Mouse (Mus musculus) left cerebral cortex, postnatal 14 days (tissue): ENCODE data around the gene Maml2. TPM values are rescaled to one million over a fixed set of nuclear protein-coding genes. Genes with fewer than 3 reads are reported as not detected.

ENCODE experiments used
- DNase-seq, 2 experiments: peaks; one replicate each; pipeline ENCODE4 v3.0.0; 2021 to 2022; ENCODE audit warnings: low spot score in 2 of 2, mixed read lengths in 1 of 2
- intact Hi-C: fragments of 180-260 bp; cut with DNase I; formaldehyde crosslinking; loops from one replicate; pipeline ENCODE4 v1.15.1; 2025
- total RNA-seq, 2 experiments: library from RNA; stranded (reverse); gene quantifications; 2 replicates each; pipeline ENCODE4 v1.2.3; 2021

Gene Maml2
- total RNA-seq, 2 experiments from 2014 or later, result 6.6 to 7.1 TPM

DNA sequence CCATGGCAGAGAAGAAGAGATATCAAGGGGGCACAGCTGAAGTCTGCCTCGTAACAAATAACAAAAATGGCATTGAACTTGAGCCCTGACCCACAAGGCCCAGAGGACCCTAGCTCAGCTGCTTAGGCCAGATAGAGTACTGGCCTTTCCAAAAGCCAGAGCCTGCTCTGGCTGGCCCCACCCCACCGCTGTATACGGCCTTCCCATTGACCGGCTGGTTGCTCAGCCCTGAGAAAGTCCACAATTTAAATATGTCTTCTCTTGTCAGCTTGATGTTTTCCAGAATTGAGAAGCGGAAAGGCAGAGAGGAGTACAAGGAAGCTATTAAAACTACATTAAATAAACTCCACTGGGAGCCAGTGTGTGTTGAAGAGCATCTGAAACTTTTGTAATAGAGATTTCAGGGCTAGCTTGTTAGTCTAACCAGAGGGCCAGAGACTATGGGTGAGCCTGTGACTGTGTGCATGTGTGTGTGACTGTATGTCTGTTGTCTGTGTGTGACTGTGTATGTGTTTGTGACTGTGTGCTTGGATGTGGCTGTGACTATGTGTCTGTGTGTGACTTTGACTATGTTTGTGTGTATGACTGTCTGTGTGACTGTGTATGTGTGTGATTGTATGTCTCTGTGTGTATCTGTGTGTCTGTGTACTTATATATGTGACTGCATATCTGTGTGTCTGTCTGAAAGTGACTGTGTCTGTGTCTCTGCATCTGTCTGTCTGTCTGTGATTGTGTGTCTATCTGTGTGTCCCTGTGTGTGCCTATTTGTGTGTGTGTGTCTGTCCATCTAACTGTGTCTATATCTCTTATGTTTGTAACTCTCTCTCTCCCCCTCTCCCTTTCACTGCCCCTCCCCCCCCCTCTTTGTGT, 185.7 kb downstream of the Maml2 start:
- DNase-seq, result no peak
- intact Hi-C loops, result no loop called here

DNA sequence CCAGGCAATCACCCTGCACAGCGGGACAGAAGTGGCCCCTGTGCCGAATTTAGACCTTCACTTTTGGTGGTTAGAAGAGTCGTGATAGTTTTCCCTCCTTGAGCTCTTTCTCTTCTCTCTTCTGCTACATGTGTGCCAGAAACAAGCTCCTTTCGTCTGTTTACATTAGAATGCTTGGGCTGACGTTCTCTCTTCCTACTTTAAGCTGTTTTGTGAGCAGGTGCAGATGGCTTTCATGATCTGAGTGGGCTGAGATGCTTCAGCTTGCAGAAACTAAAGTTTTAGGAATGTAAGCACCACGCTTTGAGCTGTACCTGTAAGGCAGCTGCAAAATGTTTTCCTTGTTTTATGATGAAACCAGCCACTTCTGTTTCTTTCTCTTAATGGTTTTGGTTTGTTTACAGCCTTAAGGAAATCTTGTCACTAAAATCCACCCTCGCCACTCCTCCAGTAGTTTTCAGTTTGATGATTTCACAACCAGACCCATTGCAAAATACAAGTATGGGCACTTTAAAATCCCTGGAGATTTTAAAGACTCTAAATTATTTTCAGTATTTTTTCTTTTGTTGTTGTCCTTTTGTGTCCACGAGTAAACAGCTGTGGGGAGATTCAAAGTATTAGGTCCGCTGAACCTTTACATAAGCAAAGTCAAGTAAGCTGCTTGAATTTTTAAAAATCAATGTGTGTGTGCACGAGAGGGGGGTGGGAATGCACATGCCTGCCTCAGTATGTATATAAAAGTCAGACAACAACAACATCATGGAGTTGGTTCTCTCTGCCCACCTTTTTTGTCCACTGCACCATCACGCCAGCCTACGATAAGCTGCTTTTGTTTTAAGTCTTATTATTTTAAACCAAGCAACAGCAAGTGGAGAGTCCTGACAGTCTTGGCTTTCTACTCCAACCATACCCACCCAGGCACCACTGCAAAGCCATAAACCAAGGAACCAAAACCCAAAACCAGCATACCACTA, 186.8 kb downstream of the Maml2 start:
- intact Hi-C loops, result no loop called here
- peak in 1 of 2 experiments; percentile 14 for DNase-seq

DNA sequence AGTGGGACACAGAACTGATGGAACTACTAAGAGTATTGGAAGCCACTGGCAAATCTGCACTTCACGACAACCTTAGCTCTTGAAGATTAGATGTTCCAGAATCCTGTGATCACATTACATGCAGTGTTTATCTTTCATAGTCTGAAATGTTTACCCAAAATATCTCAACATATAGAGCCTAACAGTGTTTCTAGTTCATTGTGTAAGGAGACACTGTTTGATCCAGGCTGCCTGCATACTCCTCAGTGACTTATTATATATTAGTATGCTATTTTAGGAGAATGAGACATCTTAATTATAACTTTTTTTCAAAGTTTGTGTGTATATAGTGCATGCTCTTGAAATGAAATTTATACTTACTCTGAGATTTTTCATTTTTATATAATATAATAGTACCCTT, 188.2 kb downstream of the Maml2 start:
- no peak for DNase-seq

DNA sequence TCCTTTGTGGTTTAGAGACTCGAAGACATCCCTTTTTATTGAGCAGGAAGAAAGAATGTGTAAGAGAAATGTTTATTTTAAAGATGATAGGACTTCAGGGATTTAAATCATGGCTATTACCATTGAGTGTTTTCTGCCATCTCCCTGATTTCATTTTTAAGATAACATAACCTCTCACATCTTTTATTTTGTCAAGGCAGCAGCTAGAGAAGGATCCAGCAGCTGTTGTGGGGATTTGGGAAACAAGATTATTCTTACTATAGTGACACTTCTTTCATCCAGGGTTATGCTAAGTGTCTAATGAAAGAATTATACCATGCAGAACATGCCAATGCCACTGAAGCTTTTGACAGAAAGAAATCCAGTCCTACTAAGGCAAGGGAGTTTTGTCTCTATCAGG, 193.3 kb downstream of the Maml2 start:
- intact Hi-C loops, result no loop called here
- DNase-seq, result no peak

More for the DNA sequence above, 188.2 kb downstream of the Maml2 start:
- intact Hi-C loops, result no loop called here

DNA sequence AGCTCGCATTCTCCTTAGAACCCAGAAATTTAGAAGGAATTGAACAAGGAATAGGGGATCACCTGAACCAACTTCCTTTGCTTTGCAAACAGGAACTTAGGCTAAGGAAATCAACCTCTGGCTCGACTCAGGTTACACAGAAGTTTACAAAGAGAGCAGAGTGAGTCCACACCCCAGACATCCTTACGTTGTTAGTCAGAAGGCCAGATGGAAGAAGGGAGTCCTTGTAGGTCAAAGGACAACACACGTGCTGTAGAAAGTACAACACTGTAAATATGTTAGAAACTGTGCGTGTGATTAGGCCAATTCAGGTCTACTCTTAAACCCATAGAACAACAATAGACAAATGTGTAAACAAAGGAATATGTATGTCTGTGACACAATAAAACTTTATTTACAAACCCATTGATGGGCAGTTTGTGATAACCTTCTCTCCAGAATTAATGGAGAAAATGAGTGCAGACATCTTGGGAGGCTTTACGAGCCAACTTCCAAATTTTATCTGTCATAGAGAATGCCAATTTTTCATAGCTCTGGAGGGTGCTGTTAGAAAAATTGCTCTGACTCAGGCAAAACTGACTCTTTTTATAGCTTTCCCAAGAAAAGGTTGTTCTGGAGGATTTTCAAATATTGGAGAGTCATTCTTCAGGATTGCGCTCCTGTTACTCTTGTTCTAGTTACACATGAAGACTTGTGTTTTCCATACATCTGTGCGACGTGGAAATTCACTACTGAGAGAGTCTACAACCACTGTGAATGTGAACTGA, 194.3 kb downstream of the Maml2 start:
- intact Hi-C loops, result no loop called here
- DNase-seq, result peak in 1 of 2 experiments; percentile 28

DNA sequence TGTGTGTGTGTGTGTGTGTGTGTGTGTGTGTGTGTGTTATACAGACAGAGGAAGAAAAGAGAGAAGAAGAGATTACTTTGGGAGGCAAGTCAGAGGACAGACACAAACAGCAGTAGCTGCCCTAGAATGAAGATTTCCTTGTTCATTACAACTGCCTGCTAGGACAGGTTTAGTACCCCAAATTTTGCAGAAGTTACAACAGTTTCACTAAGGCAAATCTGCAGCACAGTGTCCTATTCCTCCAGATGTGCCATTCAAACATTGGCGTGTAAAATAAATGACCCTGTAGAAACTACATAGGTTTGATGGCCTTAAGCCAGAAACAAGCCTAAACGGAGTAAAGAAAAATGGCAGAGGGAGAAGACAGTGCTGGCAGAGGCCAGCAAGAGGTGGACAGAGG, 195.1 kb downstream of the Maml2 start:
- DNase-seq, result no peak
- intact Hi-C loops, result no loop called here

DNA sequence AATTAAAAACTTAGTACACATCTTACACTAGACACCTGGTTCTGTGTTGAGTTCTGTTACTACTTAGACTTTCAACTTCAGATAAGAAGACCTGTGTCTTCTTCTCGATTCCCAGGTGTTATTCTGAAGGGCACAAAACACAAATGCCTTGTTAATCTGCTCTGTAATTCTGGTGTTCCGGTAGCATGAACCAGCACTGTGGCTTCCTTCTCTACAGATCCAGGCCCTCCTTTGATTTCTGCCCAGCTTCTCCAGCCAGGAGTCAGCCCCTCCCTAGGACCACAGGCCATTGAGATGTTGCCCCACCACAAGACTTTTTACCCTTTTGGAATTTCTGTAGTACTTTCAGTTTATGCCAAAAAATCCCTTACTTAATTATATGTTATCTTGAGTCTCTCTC, 196.0 kb downstream of the Maml2 start:
- DNase-seq, result no peak
- intact Hi-C loops, result no loop called here

DNA sequence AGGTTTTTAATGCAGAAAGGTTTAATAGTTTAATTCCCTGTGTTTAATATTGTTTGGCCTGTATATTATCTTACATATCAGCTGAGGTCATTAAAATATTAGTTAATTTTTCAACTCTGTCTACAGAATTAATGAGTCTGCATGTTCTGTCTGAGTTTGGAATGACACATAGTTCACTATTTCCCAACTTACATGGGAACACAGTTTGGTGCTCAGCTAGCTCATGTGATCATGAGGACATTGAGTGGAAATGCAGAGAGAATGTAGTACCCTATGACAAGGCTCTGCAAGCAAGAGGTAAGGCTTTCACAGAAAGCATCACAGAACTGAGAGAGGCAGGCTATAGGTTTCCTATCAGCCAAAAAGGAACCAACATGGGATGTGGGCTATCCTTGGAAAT, 197.8 kb downstream of the Maml2 start:
- intact Hi-C loops, result no loop called here
- no peak for DNase-seq

DNA sequence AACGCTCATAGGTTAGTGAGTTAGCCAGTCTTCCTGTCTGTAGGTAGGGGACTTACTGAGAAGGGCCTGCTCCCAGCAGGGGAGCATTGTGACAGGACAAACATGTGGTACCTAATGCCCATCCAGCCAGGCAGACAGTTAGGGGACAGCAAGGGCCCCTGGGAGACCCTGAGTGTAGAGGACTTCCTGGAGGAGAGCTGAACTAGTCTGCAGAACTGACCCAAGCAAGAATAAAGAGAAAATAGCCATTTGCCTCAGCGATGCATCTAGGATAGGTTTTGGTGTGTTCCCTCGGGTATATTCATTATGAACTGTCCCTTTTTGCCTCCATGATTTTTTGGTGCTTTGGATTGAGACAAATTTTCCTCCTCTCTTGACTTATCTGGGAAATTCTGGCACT, 199.3 kb downstream of the Maml2 start:
- intact Hi-C loops, result no loop called here
- no peak for DNase-seq

DNA sequence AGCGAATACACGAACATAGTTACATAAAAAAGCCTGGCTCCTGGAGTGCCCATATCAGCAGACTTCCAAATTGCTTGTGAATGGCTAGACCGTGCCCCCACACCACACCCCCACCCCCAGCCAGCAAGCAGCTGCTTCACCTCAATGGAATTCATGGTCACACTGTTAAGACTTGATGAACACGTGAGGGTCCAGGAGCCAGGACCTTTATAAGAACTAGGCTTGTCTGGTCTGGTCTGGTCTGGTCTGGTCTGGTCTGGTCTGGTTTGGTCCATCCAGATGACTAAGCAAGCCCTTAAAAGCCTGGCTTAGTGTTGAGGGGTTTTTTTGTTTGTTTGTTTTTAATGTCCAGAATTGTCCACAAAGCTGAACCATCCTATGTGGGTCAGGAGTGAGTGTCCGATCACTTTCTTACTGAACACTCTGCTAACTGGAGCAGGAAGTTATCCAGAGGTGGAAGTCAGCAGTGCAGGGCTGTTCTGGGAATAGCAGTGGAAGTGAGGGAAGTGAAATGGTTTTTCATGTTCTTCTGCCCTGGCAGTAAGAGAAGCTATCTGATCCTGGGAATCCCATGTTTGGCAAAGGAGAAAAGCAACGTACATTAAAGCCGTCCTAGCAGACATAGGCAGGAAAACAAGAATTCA, 200.1 kb downstream of the Maml2 start:
- intact Hi-C loops, result no loop called here
- no peak for DNase-seq

DNA sequence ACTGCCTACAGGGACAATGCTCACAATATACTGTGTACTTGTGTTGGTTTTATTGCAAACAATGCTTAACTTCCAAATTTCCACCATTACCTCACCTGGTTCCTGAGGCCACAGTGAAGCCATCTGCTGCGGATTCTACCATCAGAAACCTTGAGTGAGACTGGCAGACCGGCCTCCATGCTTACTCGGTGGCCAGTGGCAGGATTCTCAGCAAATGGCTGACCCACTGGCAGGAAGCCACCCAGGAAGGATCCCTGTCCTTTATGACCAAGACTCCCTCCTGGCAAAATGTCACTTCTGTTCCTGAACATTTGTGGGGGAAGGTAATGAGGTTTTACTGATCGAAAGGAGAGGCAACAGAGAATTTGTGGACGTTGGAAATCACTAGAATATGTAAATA, 202.3 kb downstream of the Maml2 start:
- no peak for DNase-seq
- intact Hi-C loops, result no loop called here

DNA sequence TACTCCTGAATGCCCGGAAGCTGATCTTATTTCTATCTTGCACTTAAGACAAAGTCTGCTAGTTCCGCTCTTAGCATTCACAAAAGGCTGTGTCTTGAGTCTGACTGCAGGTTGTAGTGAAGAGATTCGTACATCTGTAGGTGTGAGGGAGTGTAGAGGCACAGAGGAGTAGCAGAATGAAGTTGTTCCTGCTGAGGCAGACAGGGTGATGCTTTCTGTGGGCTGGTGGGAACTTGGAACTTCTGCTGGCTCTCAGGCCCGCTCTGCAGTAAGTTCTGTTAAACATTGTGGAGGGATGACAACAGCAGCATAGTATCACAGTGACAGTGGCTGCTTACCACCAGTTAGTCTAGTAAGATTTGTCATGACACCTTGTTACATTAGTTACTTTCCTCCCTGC, 207.3 kb downstream of the Maml2 start:
- no peak for DNase-seq

DNA sequence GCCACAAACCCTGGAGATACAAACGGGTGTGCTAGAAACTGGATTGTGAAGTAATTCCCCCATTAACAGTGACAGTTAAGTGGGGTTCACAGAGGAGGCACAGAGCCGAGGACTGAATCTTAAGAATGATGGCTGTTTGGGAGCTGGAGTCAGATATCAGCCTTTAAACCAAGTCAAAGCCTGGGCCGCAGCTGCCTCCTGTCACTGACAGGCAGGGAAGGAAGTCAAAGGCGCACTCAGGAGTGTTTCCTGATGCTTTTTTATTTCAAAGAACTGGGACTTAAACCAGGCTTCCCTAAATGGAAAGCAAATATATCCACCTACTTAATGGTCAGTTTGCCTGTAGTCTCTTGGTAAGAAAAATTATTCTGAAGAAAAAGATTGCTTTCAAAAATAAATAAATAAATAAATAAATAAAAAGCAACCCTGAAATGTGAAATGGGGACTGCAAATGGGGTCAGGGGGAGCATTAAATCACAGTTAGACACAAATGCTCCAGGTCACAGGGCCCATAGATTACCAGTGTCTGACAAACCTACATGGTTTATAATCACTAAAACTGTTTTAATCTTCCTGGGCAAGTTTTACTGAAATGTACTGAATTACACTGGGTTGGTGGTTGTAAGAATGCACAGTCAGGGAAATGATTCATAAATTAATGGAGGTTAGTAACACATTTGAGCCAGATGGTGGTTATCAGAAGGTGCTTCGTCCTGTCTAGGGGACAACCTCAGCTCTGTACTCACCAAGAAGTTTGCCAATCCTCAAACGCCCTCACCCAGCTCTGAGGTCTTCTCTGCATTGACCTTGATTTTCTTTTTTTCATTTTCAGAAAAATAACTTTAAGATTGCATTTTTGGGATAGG, 209.4 kb downstream of the Maml2 start:
- intact Hi-C loops, result no loop called here
- no peak for DNase-seq

More for the DNA sequence above, 207.3 kb downstream of the Maml2 start:
- intact Hi-C loops, result no loop called here

DNA sequence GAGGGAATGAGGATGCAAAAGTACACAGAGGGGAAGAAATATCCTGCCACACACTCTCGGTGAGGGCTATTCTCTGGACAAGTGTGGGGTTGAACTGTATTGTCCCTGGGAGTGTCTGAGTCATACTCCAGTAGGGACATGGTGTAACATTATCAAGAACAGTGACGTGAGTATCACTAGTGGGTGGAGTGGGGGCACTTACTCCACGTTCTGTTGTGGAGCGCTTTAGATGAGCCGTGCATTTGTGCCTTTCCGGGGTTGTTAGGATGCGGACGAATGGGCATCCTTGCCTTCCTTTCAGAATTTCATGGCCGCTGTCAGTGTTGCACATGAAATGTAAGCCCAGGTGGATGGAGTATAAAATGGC, 210.0 kb downstream of the Maml2 start:
- DNase-seq, result no peak
- intact Hi-C loops, result no loop called here

DNA sequence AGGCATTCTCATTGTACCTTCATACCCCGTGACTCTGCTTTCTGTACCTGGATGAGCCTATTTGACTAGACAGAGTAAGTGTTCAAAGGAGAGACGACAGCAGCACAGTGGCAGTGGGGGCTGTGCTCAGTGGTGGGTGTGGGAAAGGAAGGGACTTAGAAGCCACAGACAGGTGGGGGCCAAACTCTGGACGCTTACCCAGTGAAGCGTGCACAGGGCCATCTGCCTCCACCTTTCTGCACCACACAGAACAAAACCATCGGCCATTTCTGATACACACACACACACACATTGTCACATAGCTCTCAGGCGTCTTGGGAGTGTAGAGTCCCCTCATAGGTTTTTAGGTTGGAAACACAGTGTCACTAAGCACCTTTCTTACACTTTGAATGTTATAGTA, 212.0 kb downstream of the Maml2 start:
- DNase-seq, result no peak
- intact Hi-C loops, result no loop called here

DNA sequence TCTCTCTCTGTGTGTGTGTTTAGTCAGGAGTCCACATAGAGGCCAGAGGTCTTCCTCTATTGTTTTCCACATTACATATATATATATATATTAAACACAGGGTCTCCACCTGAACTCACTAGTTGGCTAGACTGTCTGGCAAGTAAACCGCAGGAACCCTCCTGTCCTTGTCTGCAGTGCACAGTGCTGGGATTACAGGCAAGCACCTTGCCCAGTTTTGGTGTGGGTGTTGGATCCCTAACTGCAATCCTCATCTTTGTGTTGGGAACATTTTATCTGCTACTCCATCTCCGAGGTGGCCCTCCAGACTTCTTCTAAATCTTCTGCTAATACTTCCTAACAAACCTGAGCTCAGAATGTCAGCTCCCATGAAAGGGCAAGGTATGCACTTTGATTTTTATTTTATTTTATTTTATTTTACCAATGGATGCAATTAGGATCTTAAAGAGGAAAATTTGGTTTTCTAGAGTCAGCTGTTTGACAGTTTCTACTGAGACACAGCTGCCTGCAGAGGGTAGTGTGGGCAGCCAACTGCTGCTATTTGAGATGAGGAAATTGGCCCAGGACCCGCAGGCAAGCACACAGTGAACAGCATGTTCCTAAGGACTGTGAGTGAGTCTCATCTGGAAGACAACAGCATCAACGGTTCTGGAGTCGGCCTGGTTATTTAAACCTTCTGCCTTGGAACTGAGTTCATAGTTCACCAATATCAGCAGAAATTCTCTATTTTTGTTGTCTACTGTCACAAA, 213.0 kb downstream of the Maml2 start:
- intact Hi-C loops, result no loop called here
- peak; percentile 55 to 66 for DNase-seq

DNA sequence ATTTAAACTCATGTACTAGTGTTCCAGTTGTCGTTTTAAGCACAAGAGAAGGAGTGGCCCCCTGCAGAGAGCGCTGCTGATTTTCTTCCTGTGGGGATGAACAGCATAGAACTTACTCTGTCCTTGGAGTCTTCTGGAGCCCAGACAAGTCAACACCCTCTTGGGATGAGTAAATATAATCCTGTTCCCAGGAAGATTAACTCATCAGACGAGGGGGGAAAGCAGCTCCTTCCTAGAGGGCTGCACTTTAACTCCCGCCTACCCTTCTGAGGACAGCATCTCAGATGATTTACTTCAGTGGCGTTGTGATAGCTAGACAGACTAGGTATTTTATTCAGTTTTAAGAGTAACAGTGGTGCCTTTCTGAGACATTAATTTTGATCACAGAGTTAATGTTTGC, 215.4 kb downstream of the Maml2 start:
- intact Hi-C loops, result no loop called here
- DNase-seq, result no peak

DNA sequence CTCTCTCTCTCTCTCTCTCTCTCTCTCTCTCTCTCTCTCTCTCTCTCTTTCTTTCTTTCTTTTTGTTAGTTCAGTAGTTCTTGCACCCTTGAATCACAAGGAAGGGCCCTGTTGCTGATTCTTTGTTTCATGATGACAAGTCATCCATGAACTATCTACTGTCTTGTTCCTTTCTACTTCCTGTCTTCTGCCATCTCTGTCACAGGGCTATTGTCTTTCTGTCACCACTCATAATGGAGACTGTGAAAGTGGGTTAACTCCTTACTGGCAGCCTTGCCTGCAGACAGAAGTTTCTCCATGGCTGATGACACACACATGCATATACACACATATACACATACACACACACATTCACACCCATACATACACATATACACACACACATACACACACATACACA, 216.7 kb downstream of the Maml2 start:
- intact Hi-C loops, result no loop called here

More for the DNA sequence above, 216.7 kb downstream of the Maml2 start:
- no peak for DNase-seq
